Mouse (Mus musculus) cerebellum, adult 9-10 months (tissue): ENCODE results near the gene Clip4.

Experiments
- DNase-seq: peaks from one replicate; pipeline ENCODE4 v3.0.0; 2022

Clip4 gene

GRCm38 (mm10) chr17:71874795-71875194 is 106.5 kb downstream of the Clip4 start:
- DNase-seq: no peak

- no peak for DNase-seq
These were observed 107.2 kb downstream of the Clip4 start for GRCm38 (mm10) chr17:71875492-71875891.

- DNase-seq: no peak
These were observed 113.1 kb downstream of the Clip4 start for GRCm38 (mm10) chr17:71881369-71881768.

- DNase-seq: peak; percentile 5
These were observed 140.8 kb downstream of the Clip4 start for GRCm38 (mm10) chr17:71909107-71909506.

- no peak for DNase-seq
These were observed 144.9 kb downstream of the Clip4 start for GRCm38 (mm10) chr17:71913188-71913587.
